Mouse (Mus musculus) brain, embryonic 14.5 days (tissue): ENCODE data around the gene Stkld1. TPM values are rescaled to one million over a fixed set of nuclear protein-coding genes. Genes with fewer than 3 reads are reported as not detected.
"Not testable (repeated sequence)": the region's sequence is repeated elsewhere in the genome, so short reads cannot be mapped to it uniquely, and the experiment has no call there.

ENCODE experiments used
- DNase-seq: peaks from one replicate; pipeline ENCODE4 v3.0.0-alpha.2; 2011; ENCODE audit warnings: low read depth
- CTCF ChIP-seq: fragments of 200-500 bp; IDR thresholded peaks from 2 replicates; pipeline ENCODE4 v1.5.1; 2012; ENCODE audit warnings: inconsistent platforms, mild to moderate bottlenecking, moderate library complexity, borderline replicate concordance; ENCODE audit not compliant: insufficient read depth, insufficient read length; ENCODE audit errors: extremely low read depth
- POLR2A ChIP-seq: fragments of 200-500 bp; IDR thresholded peaks from 2 replicates; pipeline ENCODE4 v1.6.1; 2012; ENCODE audit warnings: mild to moderate bottlenecking, inconsistent platforms, borderline replicate concordance; ENCODE audit not compliant: poor library complexity, insufficient read depth, insufficient read length, severe bottlenecking; ENCODE audit errors: extremely low read depth
- polyA plus RNA-seq: library from polyadenylated mRNA; depleted of rRNA; stranded (reverse); fragments of >200 nt; gene quantifications from 2 replicates; pipeline ENCODE4 v1.2.3, GENCODE M21; 2012; rRNA removed

The Stkld1 gene
- polyA plus RNA-seq, result 0.21 and 0.23 TPM in 2 replicates

DNA sequence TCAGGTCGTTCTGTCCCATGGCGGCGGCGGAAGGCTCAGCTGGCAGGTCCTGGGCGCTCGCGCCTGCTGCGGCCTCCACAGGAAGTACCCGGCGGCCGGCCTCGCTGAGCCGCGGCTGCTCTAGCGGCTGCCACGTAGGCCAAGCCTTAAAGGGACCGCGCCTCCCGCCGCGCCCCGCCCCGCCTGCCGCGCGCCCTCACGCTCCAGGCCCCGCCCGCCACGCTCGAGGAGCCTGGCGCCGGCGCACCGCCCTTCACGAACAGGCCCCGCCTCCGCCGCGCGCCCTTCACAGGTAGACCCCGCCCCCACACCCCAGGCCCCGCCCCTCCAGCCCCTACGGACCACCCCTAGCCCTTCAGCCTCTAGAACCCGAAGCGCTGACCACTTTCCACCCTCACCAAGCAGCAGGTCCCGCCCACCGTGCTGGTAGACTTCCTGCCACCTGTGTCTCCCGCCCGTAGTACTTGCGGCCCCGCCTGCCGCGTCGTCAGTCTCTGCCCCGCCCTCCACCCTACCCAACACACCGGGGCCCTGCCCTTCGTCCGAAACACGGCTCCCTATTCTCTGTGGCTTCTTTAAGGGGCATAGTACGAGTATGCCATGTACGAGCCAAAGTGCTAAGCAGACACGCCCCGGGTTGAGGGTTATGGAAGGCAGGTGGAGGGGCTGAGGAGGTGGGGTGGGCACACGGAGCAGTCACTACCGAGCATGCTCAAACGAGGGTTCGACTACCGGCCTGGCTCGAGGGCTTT, at the start of gene Stkld1, which contains the start of gene Surf4:
TSS of gene Stkld1 (plus strand) at position 744 of the 752 bp plus-strand sequence.
TSS of gene Surf4 (minus strand) at position 625 of the 752 bp plus-strand sequence.
- TF ChIP-seq CTCF (no peak), POLR2A (peak; percentile 91)
- DNase-seq, result peak; percentile 97

DNA sequence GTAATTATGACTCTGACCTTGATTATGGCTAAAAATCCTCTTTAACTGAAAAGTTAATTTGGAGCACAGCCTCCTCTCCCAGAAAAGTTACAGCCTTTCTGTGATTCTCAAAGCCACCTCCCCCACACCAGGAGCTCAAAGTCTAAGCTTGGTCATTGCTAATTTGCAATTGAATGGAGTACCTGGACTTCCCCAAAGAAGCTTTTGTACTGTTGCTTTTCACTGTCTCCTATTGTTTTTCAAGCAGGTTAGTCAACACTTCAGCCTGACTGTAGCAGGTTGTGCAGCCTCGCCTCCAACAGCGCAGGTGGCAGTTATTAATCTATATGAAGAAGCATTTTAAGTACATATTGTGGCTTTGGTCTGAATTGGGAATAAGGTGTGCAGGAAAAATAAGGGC, 48.3 kb upstream of the Stkld1 start:
- DNase-seq, result not testable (repeated sequence)

DNA sequence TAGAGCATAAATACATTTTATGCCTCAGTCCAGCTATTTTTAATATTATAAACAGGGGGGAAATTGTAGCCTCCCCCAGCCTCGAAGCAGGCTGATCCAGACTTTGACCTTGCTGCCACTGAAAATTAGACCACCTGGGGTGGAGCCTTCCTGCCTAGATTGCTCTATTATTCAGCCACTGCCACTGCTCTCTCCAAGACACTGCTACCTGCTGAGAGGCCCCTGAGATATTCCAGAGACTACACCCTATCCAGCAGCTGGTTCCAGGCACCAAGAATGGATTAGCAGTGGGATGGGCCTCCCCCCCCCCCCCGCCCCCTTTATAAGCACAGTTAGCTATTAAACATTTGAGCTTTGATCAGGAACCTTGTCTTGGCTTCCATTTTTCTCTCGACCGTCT, 47.7 kb upstream of the Stkld1 start:
- DNase-seq, result not testable (repeated sequence)

DNA sequence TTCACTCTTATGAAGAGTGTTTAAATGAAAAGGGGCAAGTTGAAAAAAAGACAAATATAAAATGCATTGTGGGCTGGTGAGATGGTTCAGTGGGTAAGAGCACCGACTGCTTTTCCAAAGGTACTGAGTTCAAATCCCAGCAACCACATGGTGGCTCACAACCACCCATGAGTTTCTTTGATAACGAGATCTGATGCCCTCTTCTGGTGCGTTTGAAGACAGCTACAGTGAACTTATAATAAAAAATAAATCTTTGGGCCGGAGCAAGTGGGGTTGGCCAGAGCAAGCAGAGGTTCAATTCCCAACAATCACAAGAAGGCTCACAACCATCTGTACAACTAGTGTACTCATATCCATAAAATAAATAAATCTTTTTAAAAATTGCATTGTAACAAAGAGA, 37.9 kb upstream of the Stkld1 start:
- TF ChIP-seq CTCF (no peak), POLR2A (no peak)
- DNase-seq, result no peak

DNA sequence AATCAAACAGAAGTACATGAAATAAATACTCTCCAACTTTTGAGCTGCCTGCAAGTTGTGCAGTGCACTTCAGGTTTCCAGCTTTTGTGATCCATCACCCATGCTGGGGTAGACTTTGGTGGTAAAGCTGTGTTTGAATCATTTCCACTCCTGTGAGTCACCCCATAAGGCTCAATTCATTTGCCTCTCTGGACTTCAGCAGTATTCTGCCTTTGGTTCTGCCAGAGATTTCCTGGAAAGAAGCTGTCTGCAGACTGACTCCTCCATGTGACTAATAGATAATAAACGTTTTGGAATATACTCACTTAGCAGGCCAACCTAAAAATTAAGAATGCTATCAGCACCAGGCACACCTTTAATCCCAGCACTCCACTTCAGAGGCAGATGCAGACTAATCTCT, 33.1 kb upstream of the Stkld1 start:
- TF ChIP-seq CTCF, result no peak
- TF ChIP-seq POLR2A, result no peak
- no peak for DNase-seq

DNA sequence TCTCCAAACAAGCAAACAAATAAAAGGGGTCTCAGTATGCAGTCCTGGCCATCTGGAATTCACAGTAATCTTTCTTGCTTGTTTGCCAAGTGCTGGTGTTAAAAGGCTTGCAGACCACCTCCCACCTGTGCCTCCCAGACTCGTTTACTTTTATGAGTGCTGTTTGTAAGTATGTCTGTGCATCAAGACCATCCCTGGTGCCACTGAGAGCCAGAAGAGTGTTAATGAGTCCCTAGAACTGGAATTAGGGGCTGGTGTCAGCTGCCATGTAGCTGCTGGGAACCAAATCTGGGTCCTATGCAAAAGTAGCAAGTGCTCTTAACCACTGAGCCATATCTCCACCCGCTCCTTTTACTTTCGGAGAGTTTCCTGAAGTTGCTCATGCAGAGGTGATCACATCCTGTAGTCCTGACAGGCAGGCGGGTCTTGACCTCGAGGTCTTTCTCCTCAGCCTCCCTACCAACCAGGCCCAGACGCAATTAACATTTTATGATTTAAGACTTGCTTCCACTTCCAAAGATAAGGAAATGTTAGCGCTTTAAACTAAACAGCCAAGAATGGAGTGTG, 31.9 kb upstream of the Stkld1 start:
- TF ChIP-seq POLR2A (no peak), CTCF (no peak)
- no peak for DNase-seq

DNA sequence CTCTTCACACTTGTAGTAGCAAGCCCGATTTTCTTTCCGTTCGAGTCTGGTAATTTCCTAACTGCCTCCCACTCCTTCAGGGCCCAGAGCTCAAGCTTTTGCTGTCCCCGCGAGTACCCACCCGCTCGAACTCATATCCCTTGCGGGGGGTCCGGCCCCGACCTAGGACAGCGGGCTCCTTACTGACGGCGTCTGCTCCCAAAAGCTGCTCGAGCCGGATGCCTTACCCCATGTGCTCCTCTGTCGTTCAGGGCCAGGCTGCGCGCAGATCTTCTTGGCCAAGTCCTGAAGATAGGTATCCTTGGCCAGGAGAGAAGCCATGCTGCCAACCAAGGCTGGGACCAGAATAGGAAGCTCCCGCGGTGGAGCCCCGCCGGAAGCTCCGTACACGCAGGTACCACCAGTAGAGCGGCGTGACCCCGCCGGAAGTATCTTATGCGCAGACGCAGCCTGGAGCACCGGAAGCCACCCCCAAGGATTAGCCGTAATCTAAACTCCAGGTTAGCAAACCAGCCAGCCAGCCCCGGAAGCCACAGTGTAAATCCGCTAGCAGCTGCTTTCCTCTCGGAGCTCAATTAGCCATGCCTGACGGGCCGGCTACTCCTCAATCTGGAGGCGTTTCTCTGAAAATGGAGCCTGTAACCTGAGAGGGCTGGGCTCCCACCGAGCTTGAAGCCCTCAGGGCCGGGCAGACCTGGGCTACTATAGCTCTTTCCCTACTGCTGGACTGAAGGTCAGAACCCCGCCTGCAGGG, 31.2 kb upstream of the Stkld1 start, which contains the start of gene Surf6:
TSS of gene Surf6 (minus strand) at position 413 of the 754 bp plus-strand sequence.
- DNase-seq, result peak; percentile 99
- TF ChIP-seq CTCF (no peak), POLR2A (peak; percentile 20; the same call in 1 of the 2 replicates)

DNA sequence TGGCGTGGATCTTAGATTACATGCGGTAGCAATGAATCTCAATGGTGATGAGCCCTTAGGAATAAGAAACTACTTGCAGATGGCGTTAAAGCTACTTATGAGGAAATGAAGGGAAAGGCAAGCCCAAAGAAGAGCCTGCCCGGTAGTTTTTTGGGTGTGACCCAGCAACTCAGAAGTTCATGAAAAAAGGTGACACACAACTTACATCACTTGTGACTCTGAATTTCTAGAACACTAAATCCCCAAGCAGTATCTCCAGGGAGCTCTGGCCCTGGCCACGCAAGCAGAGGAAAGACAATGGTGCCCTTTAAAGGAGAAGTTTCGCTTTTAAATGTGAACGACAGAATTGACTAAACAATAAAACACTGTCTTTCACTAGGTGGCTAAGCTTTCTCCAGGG, 30.5 kb upstream of the Stkld1 start:
- no peak for DNase-seq
- no peak for TF ChIP-seq CTCF
- TF ChIP-seq POLR2A, result no peak

DNA sequence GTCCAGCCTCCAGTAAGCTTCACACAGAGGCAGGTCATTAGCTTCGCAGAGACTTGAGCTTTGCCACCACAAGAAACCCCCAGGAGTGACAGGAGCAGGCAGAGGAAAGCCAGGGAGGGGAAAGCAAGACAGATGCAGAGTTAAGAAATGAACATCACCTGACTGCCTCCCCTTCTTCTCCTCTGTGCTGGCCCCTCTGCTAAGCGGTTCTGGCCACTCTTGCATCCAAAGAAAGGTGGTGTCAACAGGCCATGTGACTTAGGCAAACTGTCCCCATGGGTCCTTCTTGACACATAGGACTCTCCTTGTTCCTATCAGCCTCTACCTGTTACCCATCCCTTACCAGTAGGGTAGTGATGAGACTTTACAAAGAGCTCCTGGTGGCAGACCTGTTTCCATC, 27.9 kb upstream of the Stkld1 start:
- DNase-seq, result no peak
- TF ChIP-seq POLR2A (no peak), CTCF (no peak)

DNA sequence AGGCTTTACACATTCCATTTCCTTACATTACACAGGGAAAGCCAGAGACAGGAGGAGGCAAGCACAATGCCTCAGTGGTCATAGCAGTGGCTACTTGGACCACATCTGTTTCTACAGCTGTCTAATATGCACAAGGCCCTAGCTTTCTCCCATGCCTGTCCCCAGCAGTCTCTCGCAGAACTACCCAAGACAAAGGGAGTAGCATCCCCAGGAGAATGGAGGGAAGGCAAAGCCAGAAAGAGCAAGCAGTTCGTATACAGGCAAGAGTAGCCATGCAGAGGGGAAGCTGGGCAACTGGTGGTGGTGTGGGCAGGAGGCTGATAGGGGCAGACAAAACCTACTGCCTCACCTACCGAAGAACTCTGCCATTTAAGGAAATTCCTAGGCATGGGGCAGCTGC, 27.4 kb upstream of the Stkld1 start:
- TF ChIP-seq POLR2A (no peak), CTCF (no peak)

DNA sequence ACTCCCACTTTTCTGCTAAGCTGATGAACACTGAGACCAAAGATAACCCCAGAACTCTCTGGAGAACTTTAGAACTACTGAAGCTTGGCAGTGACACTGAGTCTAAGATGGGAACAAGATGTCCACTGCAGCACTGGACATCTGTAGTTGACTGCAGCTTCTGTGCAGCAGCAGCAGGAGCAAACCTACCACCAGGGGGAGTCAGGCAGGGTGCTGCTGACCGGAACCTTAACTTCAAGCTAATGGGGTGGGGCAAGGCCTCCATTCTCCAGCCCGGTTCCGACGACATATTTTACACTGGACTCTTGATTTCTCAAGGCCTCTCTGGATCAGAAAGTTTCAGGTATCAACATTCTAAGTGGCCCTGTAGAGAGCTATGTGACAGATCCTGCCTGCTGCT, 26.7 kb upstream of the Stkld1 start:
- TF ChIP-seq CTCF, result peak; percentile 73
- TF ChIP-seq POLR2A, result no peak
- peak; percentile 34 for DNase-seq

More for the DNA sequence above, 27.4 kb upstream of the Stkld1 start:
- DNase-seq, result no peak
